Mouse (Mus musculus) midbrain, postnatal 0 days (tissue): ENCODE results near the gene Nap1l4. TPM values are rescaled to one million over a fixed set of nuclear protein-coding genes. Genes with fewer than 3 reads are reported as not detected.

Source experiments
- ATAC-seq: fragments of 200-750 bp; cut with Nextera tagmentation; 2 replicates; pipeline ENCODE4 v1.8.0; 2017; ENCODE audit warnings: moderate number of reproducible peaks, mild to moderate bottlenecking, moderate TSS enrichment, moderate library complexity; ENCODE audit not compliant: low FRiP score
- DNase-seq: peaks from one replicate; pipeline ENCODE4 v3.0.0-alpha.2; 2015; ENCODE audit warnings: low spot score
- H3K27ac ChIP-seq: fragments of 300-500 bp; sonication (generic); 2 replicates; pipeline ENCODE4 v1.5.1; 2014; ENCODE audit warnings: low read depth, mild to moderate bottlenecking, low read length, mixed read lengths
- H3K27me3 ChIP-seq: fragments of 300-500 bp; sonication (generic); 2 replicates; pipeline ENCODE4 v1.6.1; 2014; ENCODE audit warnings: low read length, control low read depth, mixed read lengths; ENCODE audit not compliant: insufficient read depth
- H3K36me3 ChIP-seq: fragments of 300-500 bp; sonication (generic); 2 replicates; pipeline ENCODE4 v1.6.1; 2014; ENCODE audit warnings: low read length, control low read depth, mixed read lengths; ENCODE audit not compliant: insufficient read depth
- H3K4me1 ChIP-seq: fragments of 300-500 bp; sonication (generic); 2 replicates; pipeline ENCODE4 v1.6.1; 2014; ENCODE audit warnings: mild to moderate bottlenecking, control low read depth, antibody characterized with exemption, low read length, mixed read lengths; ENCODE audit not compliant: insufficient read depth
- H3K4me2 ChIP-seq: fragments of 300-500 bp; sonication (generic); 2 replicates; pipeline ENCODE4 v1.6.1; 2014; ENCODE audit warnings: low read depth, mild to moderate bottlenecking, low read length, mixed read lengths; ENCODE audit not compliant: poor library complexity, severe bottlenecking
- H3K4me3 ChIP-seq: fragments of 300-500 bp; sonication (generic); 2 replicates; pipeline ENCODE4 v1.5.1; 2014; ENCODE audit warnings: low read depth, mild to moderate bottlenecking, low read length, moderate library complexity
- H3K9ac ChIP-seq: fragments of 300-500 bp; sonication (generic); replicated peaks from 2 replicates; pipeline ENCODE4 v1.6.1; 2014; ENCODE audit warnings: mild to moderate bottlenecking, low read length, moderate library complexity, mixed read lengths; ENCODE audit not compliant: poor library complexity, severe bottlenecking
- H3K9me3 ChIP-seq: fragments of 300-500 bp; sonication (generic); 2 replicates; pipeline ENCODE4 v1.6.1; 2016; ENCODE audit warnings: low read length, control low read depth
- CTCF ChIP-seq: IDR thresholded peaks from 2 replicates; pipeline ENCODE4 v1.5.1; 2016; ENCODE audit warnings: antibody characterized with exemption, mild to moderate bottlenecking
- WGBS: fragments of 180-500 bp; shearing (Covaris S2); extraction: QIAGEN DNeasy Blood & Tissue Kit; methylation state at CpG from one replicate; pipeline ENCODE4 v1.1.7; 2014; 5-methylcytosine and 5-hydroxymethylcytosine counted together
- polyA plus RNA-seq: library from polyadenylated mRNA; unstranded; fragments of >200 nt; fragmentation: Nextera tagmentation; extraction: Ambion mirVana; gene quantifications from 2 replicates; pipeline ENCODE4 v1.2.1, GENCODE M21; 2015
- total RNA-seq: library from RNA; depleted of rRNA; stranded (reverse); fragments of >200 nt; gene quantifications from 2 replicates; pipeline ENCODE4 v1.2.3, GENCODE M21; 2014

Nap1l4 gene
- total and polyA plus RNA-seq, 2 experiments from 2014 or later: 138 to 263 TPM

GRCm38 (mm10) chr7:143498584-143498983, 50.3 kb downstream of the Nap1l4 start:
- H3K27me3 ChIP-seq: peaks cover 33% of the 10 kb centered on the region
- H3K27ac ChIP-seq: no peak overlapping the region
- no peaks in the 10 kb centered on the region for H3K9me3 ChIP-seq
- no peak for TF ChIP-seq CTCF
- WGBS: 82% methylated on average over 4 of the region's 4 CpGs
- ATAC-seq (no peak), DNase-seq (no peak)
- H3K9ac ChIP-seq: no peak overlapping the region
- H3K36me3 ChIP-seq: no peaks in the 10 kb centered on the region
- no peak overlapping the region for H3K4me2 ChIP-seq
- no peak overlapping the region for H3K4me3 ChIP-seq
- no peaks in the 10 kb centered on the region for H3K4me1 ChIP-seq

- no peaks in the 10 kb centered on the region for H3K9me3 ChIP-seq
- peaks cover 8% of the 10 kb centered on the region for H3K27me3 ChIP-seq
- no peak overlapping the region for H3K4me3 ChIP-seq
- no peak overlapping the region for H3K9ac ChIP-seq
- H3K4me2 ChIP-seq: no peak overlapping the region
- no peak for DNase-seq
- no peaks in the 10 kb centered on the region for H3K36me3 ChIP-seq
- no peaks in the 10 kb centered on the region for H3K4me1 ChIP-seq
- no peak overlapping the region for H3K27ac ChIP-seq
- 86% methylated on average over 8 of the region's 8 CpGs for WGBS
- no peak for ATAC-seq
- TF ChIP-seq CTCF: no peak
These were observed 53.6 kb downstream of the Nap1l4 start for GRCm38 (mm10) chr7:143495104-143495961.

DNA sequence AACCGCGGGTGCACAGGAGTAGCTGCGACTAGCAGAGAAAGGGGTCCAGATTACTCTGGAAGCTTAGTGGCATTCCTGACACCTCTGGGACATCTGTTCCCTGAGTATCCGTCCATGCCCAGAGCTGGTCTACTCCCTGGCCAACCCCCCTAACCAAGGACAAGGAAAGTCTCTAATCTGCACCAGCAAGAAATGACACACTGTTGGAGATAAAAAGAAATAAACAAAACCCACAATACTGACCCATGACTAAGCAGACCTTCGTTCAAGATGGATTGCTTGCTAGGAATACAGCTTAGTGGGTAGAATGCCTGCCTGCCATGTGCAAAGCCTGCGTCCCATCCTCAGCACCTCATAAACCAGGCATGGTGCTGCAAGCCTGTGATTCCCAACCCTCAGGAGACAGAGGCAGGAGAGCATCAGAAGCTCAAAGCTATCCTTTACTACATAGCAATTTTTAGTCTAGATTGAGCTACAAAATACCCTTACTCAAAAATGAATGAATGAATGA, 55.2 kb downstream of the Nap1l4 start:
- Histone ChIP-seq H3K27me3 (no peaks in the 10 kb centered on the region), H3K4me1 (no peaks in the 10 kb centered on the region), H3K4me2 (no peak overlapping the region), H3K36me3 (no peaks in the 10 kb centered on the region), H3K9ac (no peak overlapping the region), H3K9me3 (no peaks in the 10 kb centered on the region), H3K27ac (no peak overlapping the region), H3K4me3 (no peak overlapping the region)
- TF ChIP-seq CTCF: no peak
- DNase-seq (no peak), ATAC-seq (no peak)
- WGBS: 85% methylated on average over 6 of the region's 6 CpGs

DNA sequence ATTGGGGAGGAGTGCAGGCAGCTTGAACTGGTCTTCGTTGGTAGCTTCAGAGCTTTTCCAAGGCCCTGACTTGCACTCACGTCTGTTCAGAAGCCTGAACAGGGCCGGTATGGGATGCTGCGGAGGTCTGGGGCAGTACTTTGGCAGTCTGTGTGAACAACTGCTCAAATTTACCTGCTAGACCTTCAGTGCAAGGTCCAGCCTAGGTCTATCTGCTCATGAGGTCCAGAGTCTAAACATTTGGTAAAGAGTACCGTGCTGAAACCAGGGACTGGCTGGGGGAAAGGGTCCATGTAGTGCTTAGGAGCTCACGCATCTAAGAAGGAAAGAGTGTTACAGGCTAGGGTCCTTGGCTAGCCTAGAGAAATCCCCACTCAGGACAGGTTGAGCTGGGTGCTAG, 59.2 kb downstream of the Nap1l4 start:
- TF ChIP-seq CTCF: no peak
- no peaks in the 10 kb centered on the region for H3K9me3 ChIP-seq
- DNase-seq (no peak), ATAC-seq (no peak)
- H3K9ac ChIP-seq: no peak overlapping the region
- H3K27ac ChIP-seq: no peak overlapping the region
- 83% methylated on average over 6 of the region's 6 CpGs for WGBS
- no peaks in the 10 kb centered on the region for H3K4me1 ChIP-seq
- H3K27me3 ChIP-seq: no peaks in the 10 kb centered on the region
- no peaks in the 10 kb centered on the region for H3K36me3 ChIP-seq
- H3K4me3 ChIP-seq: no peak overlapping the region
- no peak overlapping the region for H3K4me2 ChIP-seq

DNA sequence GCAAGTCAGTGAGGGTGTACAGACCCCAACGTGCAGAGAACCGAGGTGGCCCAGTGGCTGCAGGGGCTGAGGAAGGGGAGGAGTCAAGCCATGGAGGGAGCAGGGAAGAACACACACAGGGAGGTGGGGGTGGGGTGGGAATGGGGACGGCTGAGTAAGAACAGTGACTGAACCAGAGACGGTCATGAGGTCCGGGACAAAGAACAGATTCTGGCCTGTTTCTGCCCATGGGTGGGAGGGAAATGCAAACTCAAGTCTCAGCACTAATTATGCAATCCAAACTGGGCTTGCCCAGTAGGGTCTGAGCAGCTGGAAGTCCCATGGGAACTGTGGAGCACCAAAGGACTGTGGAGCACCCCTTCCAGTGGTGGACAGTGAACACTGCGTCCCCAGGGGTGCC, 66.4 kb downstream of the Nap1l4 start:
- Histone ChIP-seq H3K4me2 (no peak overlapping the region), H3K27me3 (peaks cover 3% of the 10 kb centered on the region; the same call in 1 of the 2 replicates), H3K9ac (no peak overlapping the region), H3K27ac (no peak overlapping the region), H3K9me3 (no peaks in the 10 kb centered on the region), H3K4me1 (no peaks in the 10 kb centered on the region), H3K4me3 (no peak overlapping the region), H3K36me3 (no peaks in the 10 kb centered on the region)
- TF ChIP-seq CTCF: no peak
- ATAC-seq (no peak), DNase-seq (no peak)
- 11% methylated on average over 6 of the region's 6 CpGs for WGBS

GRCm38 (mm10) chr7:143481806-143482387, 67.0 kb downstream of the Nap1l4 start:
- H3K27me3 ChIP-seq: peaks cover 3% of the 10 kb centered on the region; the same call in 1 of the 2 replicates
- H3K36me3 ChIP-seq: no peaks in the 10 kb centered on the region
- H3K4me2 ChIP-seq: no peak overlapping the region
- DNase-seq (no peak), ATAC-seq (no peak)
- no peak overlapping the region for H3K27ac ChIP-seq
- no peak overlapping the region for H3K4me3 ChIP-seq
- no peak for TF ChIP-seq CTCF
- no peaks in the 10 kb centered on the region for H3K9me3 ChIP-seq
- H3K4me1 ChIP-seq: no peaks in the 10 kb centered on the region
- 56% methylated on average over 5 of the region's 5 CpGs for WGBS
- no peak overlapping the region for H3K9ac ChIP-seq
